Mouse (Mus musculus) cortical plate, adult 2 months (tissue): Measurements from ENCODE around the gene Mbtps2. TPM values are rescaled to one million over a fixed set of nuclear protein-coding genes. Genes with fewer than 3 reads are reported as not detected.

Experiments
- H3K27ac ChIP-seq: fragments of 200-500 bp; 2 replicates; pipeline ENCODE4 v1.5.1; 2012; ENCODE audit warnings: low read length, control low read depth, inconsistent platforms; ENCODE audit not compliant: insufficient read depth
- H3K4me1 ChIP-seq: fragments of 200-500 bp; 2 replicates; pipeline ENCODE4 v1.6.1; 2011; ENCODE audit warnings: low read length; ENCODE audit not compliant: control insufficient read depth, insufficient read depth
- H3K4me3 ChIP-seq: fragments of 200-500 bp; 2 replicates; pipeline ENCODE4 v1.5.1; 2011; ENCODE audit warnings: mild to moderate bottlenecking, low read length, control low read depth; ENCODE audit not compliant: insufficient read depth
- CTCF ChIP-seq: fragments of 200-500 bp; IDR thresholded peaks from 2 replicates; pipeline ENCODE4 v1.5.1; 2011; ENCODE audit warnings: mild to moderate bottlenecking, control low read depth, low read length; ENCODE audit not compliant: insufficient read depth; ENCODE audit errors: extremely low read depth
- POLR2A ChIP-seq: fragments of 200-500 bp; IDR thresholded peaks from 2 replicates; pipeline ENCODE4 v1.6.1; 2011; ENCODE audit warnings: mild to moderate bottlenecking, low read length, control low read depth; ENCODE audit not compliant: insufficient read depth; ENCODE audit errors: extremely low read depth
- polyA plus RNA-seq: library from polyadenylated mRNA; depleted of rRNA; stranded (reverse); fragments of >200 nt; gene quantifications from 2 replicates; pipeline ENCODE4 v1.2.3, GENCODE M21; 2012

The Mbtps2 gene
- polyA plus RNA-seq, 1 experiment, result 26.4 TPM

GRCm38 (mm10) chrX:157563794-157564193 lies 34.7 kb downstream of the Mbtps2 start:
- H3K4me3 ChIP-seq, result no peak overlapping the region
- H3K27ac ChIP-seq, result no peak overlapping the region
- H3K4me1 ChIP-seq, result no peaks in the 10 kb centered on the region
- TF ChIP-seq CTCF (no peak), POLR2A (no peak)

- TF ChIP-seq CTCF, result no peak
- no peak for TF ChIP-seq POLR2A
- Histone ChIP-seq H3K4me1 (no peaks in the 10 kb centered on the region), H3K27ac (no peak overlapping the region), H3K4me3 (no peak overlapping the region)
Observed at GRCm38 (mm10) chrX:157547082-157547481, 51.4 kb downstream of the Mbtps2 start.

DNA sequence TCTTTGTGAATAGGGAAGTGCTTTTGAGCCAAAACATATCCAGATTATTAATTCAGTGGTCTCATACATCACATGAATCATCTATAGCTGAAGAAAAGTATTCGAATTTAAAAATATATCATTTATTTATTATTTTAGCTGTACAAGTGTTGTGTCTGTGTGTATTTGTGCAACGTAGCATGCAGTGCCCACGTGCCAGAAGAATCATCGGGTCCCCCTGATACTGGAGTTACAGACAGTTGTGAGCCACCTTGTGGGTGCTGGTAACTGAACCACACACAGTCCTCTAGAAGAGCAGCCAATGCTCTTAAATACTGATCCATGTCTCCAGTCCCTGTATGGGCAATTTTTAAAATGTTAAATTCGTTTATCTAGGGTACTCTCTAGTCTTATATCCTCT lies 92.1 kb downstream of the Mbtps2 start:
- no peak overlapping the region for H3K4me3 ChIP-seq
- TF ChIP-seq POLR2A, result no peak
- no peak for TF ChIP-seq CTCF
- H3K27ac ChIP-seq, result no peak overlapping the region
- H3K4me1 ChIP-seq, result no peaks in the 10 kb centered on the region

DNA sequence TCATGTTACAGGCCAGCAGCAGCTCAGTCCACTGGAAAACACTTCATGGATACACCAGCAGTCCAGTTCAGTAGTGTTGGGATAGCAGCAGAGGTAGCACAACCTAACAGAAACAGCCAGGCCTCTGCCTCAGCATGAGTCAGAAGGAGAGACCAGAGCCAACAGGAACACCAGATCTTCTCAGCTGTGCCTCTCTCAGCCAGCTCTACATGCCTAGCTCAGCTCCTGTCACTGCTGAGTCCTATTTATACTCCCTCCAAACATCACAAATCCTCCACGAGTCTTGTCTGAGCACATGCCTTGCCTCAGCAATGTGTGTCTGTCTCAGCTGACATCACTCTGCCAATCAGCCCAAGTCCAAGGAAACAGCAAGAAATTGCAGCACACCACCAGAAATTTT lies 94.0 kb downstream of the Mbtps2 start:
- TF ChIP-seq CTCF, result no peak
- TF ChIP-seq POLR2A, result no peak
- Histone ChIP-seq H3K4me3 (no peak overlapping the region), H3K4me1 (no peaks in the 10 kb centered on the region), H3K27ac (no peak overlapping the region)

- Histone ChIP-seq H3K4me1 (no peaks in the 10 kb centered on the region), H3K4me3 (no peak overlapping the region), H3K27ac (no peak overlapping the region)
- TF ChIP-seq CTCF (no peak), POLR2A (no peak)
Observed at GRCm38 (mm10) chrX:157501871-157502270, 96.6 kb downstream of the Mbtps2 start.

- TF ChIP-seq CTCF (no peak), POLR2A (no peak)
- no peaks in the 10 kb centered on the region for H3K4me1 ChIP-seq
- no peak overlapping the region for H3K27ac ChIP-seq
- H3K4me3 ChIP-seq, result no peak overlapping the region
Observed at GRCm38 (mm10) chrX:157500004-157500403, 98.5 kb downstream of the Mbtps2 start.

DNA sequence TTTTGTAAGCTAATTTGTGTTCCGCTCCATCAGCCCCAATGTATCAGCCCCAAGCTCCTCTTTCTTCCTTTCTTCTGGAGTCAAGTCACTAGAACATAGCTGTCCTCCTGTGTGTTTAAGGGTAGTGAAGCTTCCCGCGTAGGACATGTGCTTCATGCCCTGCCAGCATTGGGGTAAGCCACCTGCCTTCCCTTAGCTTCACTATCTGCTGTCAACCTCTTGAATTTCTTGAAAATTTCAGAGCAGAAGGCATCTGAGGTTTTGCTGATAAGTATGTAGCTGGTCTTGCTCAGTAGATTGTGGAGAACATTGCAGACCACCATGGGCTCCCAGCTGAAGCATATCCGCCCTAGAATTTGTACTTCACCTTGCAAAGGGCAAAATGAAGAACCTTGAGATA lies 105.4 kb downstream of the Mbtps2 start:
- TF ChIP-seq POLR2A (no peak), CTCF (no peak)
- Histone ChIP-seq H3K4me3 (no peak overlapping the region), H3K27ac (no peak overlapping the region), H3K4me1 (peaks cover 3% of the 10 kb centered on the region; the same call in 1 of the 2 replicates)

GRCm38 (mm10) chrX:157491944-157492726 lies 106.4 kb downstream of the Mbtps2 start, which contains the start of gene Sms:
Gene Sms (minus strand): TSS chrX:157492287.
- H3K4me3 ChIP-seq, result peak within 1 kb of the TSS; percentile 54
- H3K4me1 ChIP-seq, result peaks cover 3% of the 10 kb centered on the region; the same call in 1 of the 2 replicates
- TF ChIP-seq CTCF (no peak), POLR2A (no peak)
- peak within 1 kb of the TSS; percentile 81 for H3K27ac ChIP-seq

- Histone ChIP-seq H3K4me3 (peak overlapping the region; percentile 54), H3K4me1 (peaks cover 3% of the 10 kb centered on the region; the same call in 1 of the 2 replicates), H3K27ac (peak overlapping the region; percentile 81)
- TF ChIP-seq POLR2A (no peak), CTCF (no peak)
Observed at GRCm38 (mm10) chrX:157491145-157491935, 107.2 kb downstream of the Mbtps2 start.
